Mouse (Mus musculus): Measurements from ENCODE around the gene Dll1. TPM values are rescaled to one million over a fixed set of nuclear protein-coding genes. Genes with fewer than 3 reads are reported as not detected.

Dll1 gene
- total RNA-seq, 2 experiments from 2014 or later = 14.0 to 20.9 TPM

DNA sequence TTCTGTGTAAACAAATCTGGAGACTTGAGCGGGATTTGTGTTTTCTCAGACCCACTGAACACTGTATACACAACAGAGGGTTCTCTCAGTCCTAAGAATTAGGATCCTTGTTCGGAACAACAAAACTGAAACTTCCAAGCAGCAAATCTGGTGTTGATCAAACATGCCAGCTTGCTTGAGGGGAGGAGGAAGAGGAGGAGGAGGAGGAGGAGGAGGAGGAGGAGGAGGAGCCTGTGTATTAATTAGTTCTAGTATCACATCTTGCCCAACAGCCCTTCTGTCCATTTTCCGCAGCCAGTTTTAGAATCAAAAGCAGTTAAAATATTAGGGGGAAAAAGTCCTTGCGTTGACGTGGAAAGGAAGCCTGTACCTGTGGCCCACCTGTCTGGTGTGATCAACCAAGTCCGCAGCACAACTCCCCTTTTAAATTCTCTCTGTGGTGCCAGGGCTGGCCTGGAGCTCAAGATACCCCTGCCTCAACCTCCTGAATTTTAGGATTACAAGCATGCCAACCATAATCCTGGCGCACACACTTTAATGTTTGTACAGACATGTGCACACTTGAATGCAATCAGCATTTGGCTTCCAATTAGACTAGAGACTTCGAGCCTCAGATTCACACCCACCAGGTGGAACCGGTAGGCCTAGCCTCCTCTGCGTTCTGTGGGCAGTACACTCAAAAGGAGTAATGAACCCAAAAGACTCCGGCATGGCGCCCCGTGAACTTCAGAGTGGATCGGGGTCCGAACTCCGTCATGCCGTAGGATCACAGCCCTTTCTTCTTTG, 3.3 kb upstream of the Dll1 start:
- no peak for DNase-seq (ENCODE audit: low spot score in 2 of 2)

DNA sequence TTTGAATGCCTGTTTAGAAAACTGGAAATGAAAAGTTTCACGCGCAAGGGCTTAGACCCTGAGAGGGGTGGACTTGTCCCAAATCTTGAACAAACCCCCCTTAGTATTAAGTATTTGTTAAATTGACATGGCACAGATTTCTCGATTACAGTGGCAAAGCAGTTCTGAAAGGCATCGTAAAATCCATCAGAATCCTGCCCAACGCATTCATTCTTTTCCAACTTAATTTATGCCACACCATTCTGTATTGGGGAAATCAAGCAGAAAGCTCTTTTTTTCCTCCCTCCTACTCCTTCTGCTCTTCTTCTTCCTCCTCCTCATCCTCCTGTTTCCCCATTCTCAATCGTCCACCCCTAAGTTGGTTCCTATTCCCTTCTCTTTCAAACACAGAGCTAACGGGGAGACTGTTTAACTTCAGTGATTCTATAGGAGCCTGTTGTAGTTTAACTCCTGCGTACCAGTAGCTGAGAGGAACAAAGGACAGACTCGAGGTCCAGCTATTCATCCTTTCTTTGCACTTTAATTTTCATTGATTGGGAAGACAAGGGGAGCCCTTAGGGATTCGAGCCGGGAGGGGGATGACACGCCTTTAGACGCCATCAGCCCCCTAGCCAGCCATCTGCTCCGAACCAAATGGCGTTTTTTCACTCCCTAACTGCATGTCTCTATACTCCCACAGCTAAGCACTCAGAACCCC, 1.9 kb upstream of the Dll1 start:
- DNase-seq (ENCODE audit: low spot score in 2 of 2) = no peak

DNA sequence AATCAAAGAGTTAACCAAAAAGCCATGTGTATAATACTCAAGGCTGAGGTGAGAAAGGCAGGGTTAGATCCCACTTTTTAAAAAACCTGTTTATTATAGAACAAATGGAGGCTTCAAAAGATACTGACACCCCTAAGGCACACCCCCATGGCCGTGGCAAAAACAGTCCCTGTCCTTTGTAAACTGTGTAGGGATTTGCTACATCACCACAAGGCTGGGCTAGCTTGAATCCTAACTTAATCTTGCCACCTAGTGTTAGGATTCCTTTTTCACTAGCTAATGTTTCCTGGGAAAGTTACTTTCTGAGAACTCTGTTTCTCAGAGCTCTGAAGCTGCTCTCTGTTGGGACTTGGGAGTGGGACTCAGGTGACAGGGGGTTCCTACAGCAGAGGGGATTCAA, 1.2 kb upstream of the Dll1 start:
- DNase-seq (ENCODE audit: low spot score in 2 of 2) = peak in 1 of 2 experiments; percentile 49

GRCm38 (mm10) chr17:15375701-15376493, 775 bp downstream of the Dll1 start:
- peak; percentile 73 to 79 for DNase-seq (ENCODE audit: low spot score in 2 of 2)

DNA sequence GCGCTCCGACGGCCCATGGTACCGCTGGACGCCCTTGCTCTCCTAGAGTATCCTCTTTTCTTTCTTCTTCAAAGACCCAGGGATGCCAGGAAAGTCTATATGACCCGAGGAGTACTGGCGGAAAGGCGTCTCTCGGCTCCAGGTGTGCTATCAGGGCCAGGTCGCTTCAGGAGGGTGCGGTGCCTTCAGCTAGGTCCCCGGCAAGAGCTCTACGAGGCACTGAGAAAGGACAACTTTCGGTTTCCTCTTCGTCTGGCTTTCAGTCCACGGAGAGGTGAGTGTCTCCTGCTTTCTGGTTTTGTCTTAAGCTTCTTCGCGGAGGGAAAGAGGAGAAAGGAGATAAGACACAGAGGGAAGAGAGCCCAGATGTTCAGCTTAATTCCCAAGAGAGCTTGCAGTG, 1.4 kb downstream of the Dll1 start:
- no peak for DNase-seq (ENCODE audit: low spot score in 2 of 2)

DNA sequence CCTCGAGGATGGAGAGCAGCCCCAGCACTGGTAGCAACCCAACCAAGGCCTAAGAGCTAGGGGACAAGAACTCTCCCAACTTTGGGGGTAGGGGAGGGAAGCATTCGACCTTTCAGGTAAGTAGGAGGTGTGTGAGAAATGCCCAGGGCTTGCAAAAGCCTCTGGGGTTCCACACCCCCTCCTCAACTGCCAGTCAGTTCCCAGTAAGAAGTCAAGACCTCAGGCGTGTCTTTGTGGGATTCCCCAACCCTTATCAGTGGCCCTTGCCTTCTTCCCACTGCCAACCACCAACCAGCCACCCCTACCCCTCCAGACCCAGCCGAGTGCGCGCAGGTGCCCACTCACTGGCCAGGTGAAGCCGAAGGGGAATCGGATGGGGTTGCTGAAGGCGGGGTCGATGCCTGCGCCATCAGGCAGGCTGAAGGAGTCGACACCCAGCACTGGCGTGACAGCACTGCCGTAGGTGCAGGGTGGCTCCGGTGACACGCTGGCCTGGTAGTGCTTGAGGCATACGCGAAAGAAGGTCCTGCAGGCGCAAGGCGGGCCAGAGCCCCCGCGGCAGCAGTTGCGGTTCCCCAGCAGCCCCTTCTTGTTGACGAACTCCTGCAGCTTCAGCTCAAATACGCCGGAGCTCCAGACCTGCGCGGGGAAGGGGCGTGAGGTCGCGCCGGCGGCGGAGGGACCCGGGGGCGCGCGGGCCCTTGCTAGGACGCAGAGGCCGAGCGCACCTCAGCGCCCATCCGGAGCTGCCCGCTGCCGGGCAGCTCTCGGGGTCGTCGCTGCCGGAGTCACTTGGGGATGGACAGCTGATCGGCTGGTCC, 2.1 kb downstream of the Dll1 start:
- no peak for DNase-seq (ENCODE audit: low spot score in 2 of 2)

- DNase-seq (ENCODE audit: low spot score in 2 of 2) = no peak
Measured at GRCm38 (mm10) chr17:15372931-15373652, 3.6 kb downstream of the Dll1 start.

DNA sequence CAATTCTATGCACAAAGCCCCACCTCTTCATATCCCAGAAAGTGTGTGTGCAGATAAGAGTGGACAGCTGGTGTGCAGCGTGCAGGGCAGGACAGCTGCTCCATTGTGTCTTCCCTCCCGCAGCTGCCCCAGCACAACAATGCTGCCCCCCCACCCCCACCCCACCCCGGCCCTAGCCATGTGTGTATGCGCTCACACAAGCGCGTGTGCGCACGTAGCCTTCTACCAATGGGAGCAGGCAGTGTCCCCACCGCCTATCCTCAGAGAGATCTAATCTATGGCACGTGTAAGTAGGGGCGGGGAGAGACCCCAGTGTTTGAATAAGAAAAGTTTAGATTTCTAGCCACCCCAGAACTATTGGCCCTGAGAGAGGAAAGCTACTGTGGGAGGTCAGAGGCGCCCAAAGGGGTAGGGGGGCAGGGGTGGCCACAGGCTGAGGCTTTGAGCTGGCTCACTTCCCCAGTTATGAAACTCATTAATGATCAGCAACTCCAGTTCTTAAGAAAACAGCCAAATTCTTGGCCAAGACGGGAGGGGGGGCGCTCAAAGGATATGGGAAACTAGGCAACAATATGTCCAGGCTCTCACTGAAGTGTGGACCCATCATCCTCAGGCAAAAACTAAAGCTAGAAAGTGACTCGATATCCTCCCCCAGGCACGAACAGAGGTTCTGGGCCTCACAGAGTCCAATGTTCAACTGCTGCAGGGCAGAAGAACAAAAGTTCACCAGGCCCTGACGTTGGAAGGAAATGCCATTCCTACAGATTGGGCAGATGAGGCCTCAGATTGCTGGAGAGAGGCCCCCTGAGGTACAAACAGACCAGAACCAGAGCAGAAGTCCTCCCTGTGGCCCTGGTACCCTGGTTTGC, 4.5 kb downstream of the Dll1 start:
- DNase-seq (ENCODE audit: low spot score in 2 of 2) = no peak

DNA sequence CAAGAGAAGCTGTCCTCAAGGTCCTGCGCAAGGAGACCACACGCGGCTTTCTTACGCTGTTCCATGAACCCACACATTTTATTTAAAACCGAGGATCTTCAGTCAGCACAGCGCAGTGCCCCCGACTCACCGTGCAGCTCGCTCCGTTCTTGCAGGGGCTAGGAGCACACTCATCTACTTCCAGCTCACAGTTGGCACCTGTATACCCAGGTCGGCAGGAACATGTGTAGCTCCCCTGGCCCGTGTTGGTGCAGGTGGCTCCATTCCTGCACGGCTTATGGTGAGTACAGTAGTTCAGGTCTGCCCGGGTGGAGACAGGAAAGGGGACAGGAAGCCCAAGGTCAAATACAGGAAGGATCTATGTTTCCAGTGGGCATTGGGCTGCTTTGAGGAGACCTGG, 6.3 kb downstream of the Dll1 start:
- no peak for DNase-seq (ENCODE audit: low spot score in 2 of 2)

- DNase-seq (ENCODE audit: low spot score in 2 of 2) = no peak
Measured at GRCm38 (mm10) chr17:15365650-15366049, 11.0 kb downstream of the Dll1 start.

DNA sequence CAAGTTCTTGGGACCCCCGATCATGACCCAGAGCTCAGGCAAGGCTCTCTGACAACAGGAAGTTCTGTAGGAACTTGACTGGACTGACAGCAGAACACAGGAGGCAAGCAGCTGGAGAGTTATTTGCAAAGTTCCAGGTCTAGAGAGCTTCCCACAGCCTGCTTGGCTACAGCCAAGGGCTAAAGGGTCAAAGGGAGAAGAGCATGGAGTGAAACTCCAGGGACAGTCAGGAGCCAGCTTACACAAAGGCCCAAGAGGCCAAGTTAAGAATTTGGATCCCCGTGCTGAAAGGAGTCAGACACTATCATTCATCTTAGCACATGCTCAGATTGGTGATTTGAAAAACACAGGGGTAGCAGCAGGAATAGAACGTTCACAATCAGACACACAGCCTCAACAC, 13.0 kb downstream of the Dll1 start:
- no peak for DNase-seq (ENCODE audit: low spot score in 2 of 2)

DNA sequence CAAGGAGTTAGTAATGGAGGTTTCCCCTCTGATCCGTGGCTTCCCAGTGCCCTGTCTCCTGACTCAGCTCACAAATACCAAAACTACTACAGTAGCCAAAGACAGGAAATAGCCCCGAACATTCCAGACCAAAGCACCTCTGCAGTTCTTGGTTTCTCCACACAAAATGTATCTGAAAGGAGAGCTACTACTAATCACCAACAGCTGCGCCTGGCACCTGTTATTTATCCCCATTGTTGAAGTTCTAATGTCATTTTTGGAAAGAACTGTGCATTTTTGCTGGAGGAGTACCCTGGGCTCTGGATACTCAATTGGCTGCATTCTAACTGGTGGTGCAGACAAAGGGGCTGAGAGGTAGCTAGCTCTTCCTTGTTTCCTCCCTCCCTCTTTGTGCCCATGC, 19.6 kb downstream of the Dll1 start:
- no peak for DNase-seq (ENCODE audit: low spot score in 2 of 2)

- DNase-seq (ENCODE audit: low spot score in 2 of 2) = no peak
Measured at GRCm38 (mm10) chr17:15356526-15356925, 20.1 kb downstream of the Dll1 start.

- DNase-seq (ENCODE audit: low spot score in 2 of 2) = no peak
Measured at GRCm38 (mm10) chr17:15355072-15355471, 21.6 kb downstream of the Dll1 start.

GRCm38 (mm10) chr17:15354006-15354405, 22.7 kb downstream of the Dll1 start:
- DNase-seq (ENCODE audit: low spot score in 2 of 2) = no peak

DNA sequence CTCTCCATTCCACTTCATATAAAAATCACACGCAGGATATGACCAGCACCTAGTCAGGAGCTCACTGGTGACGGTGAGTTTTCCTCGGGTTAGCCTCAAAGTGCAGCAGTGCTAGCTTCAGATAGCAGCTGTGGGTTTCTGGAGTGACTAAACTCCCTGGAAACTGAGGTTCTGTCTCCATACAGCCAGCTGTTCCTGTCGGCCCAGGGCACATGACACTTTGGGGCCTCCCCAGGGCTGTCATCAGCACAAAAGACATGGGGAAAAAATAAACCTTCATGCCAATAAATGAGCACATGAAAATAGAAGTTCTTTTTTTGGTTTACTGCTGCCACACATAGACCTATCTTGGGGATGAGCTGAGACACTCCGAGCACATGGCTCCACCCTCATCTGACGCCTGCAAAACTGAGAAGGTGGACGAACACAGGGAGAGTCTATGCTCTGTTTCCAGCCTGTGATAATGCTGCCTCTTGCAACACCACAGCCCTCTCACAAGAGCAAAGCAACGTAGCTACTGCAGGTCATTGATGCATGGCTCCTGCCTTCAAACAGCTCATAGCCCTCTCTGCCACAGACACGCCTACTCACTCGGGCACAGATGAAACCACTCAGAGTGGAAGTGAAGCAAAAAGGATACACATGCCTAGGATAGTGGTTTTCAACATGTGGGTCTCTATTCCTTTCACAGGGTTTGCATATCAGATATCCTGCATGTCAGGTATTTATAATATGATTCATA, 23.6 kb downstream of the Dll1 start:
- no peak for DNase-seq (ENCODE audit: low spot score in 2 of 2)

GRCm38 (mm10) chr17:15350152-15350551, 26.5 kb downstream of the Dll1 start:
- DNase-seq (ENCODE audit: low spot score in 2 of 2) = no peak

DNA sequence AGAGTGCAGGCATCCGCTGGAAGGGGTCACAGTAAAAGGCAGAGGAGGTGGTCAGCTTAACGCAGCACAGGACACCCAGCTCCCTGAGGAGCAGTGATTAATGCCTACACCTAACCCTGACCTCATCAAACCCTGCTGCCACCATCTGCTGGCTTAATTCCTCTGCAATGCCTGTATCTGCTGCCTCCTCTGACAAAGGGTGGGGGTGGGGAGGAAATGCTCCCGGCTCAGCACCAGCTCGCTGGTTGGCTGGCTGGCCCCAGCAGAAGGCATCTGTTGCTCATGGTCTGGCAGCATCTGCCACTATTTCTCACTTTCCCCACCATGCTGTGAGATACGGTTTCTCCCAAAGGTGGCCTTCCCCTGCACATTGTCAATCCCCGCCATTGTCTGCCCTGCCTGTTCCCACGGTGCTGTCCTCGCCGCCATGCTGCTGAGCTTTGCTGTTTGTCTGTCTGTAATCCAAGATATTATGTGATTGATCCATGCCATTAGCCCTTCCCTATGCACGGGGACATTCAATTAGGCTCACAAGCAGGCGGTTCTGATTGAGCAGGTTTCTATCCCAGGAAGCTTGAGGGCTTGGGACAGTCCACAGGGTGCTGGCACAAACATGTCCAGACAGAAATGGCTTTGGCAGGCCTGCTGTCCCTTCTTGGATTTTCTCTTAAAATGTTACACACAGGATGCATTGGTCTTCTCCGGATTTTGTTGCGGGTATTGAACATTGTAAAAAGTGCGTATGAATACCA, 33.4 kb downstream of the Dll1 start:
- DNase-seq (ENCODE audit: low spot score in 2 of 2) = peak; percentile 45 to 52
